In genomic region chr2:45115720-45116495, GRCm38 (mm10) we compare ENCODE assay signal across 8 mouse cellular contexts. TPM values are rescaled to one million over a fixed set of nuclear protein-coding genes. Genes with fewer than 3 reads are reported as not detected.
DNase-seq lines count a peak whose midpoint lies in the region; TF ChIP-seq lines count a peak whose summit lies in the region.

No protein-coding gene starts in this region.

- DNase-seq in CH12.LX (ENCODE audit: extremely low read depth) (no peak), MEL (ENCODE audit: low read depth, low spot score) (peak; percentile 50)
- peak; percentile 31 for DNase-seq in heart, postnatal 25 days (ENCODE audit: low spot score)
- peak; percentile 80 to 85 for DNase-seq in kidney, postnatal 4 days
- DNase-seq in testis, postnatal 14 days (ENCODE audit: low spot score), result peak; percentile 43
- no peak for DNase-seq in ovary, adult 18-20 months (ENCODE audit: low spot score)

- H3K27ac ChIP-seq in CH12.LX (ENCODE audit: insufficient read depth, low read depth) (peak overlapping the region; percentile 74), MEL (ENCODE audit: control insufficient read depth, low read depth, low read length) (peak overlapping the region; percentile 37), macrophage (peak overlapping the region; percentile 98)
- H3K27ac ChIP-seq in embryonic fibroblast, embryonic 13.5 days (ENCODE audit: insufficient read depth, low read length), result peak overlapping the region; percentile 60

- intact Hi-C loops in heart, postnatal 25 days (cut with DNase I), result loop anchor here (2.0 to 10.0 kb wide), 4 partner anchors 126 to 1326 kb away; no protein-coding TSS in a partner anchor

- H3K9me3 ChIP-seq in CH12.LX (replicated peaks; ENCODE audit: low read length) (no peaks in the 10 kb centered on the region), MEL (replicated peaks; ENCODE audit: insufficient read depth, low read length) (no peaks in the 10 kb centered on the region)

- peak overlapping the region; percentile 99 for H3K9ac ChIP-seq in CH12.LX (ENCODE audit: insufficient read depth, low read depth)
- H3K9ac ChIP-seq in MEL (ENCODE audit: control insufficient read depth, low read depth, low read length, poor library complexity, severe bottlenecking), result peak overlapping the region; percentile 82

- no peak; the same call in 1 of the 2 replicates for TF ChIP-seq EP300 in CH12.LX (IDR thresholded peaks at IDR 0.05; ENCODE audit: low read length)
- no peak for TF ChIP-seq EP300 in MEL (IDR thresholded peaks at IDR 0.05; ENCODE audit: low read depth in 1 of 2, low read length in 2 of 2)

- TF ChIP-seq POLR2A in CH12.LX (IDR thresholded peaks at IDR 0.05; ENCODE audit: low read depth, low read length), result no peak
- TF ChIP-seq POLR2A in MEL (IDR thresholded peaks at IDR 0.05; ENCODE audit: control insufficient read depth in 1 of 2, insufficient read depth in 1 of 2, low read depth in 1 of 2, low read length in 2 of 2, poor library complexity in 1 of 2), result no peak
- no peak for TF ChIP-seq POLR2A in embryonic fibroblast, embryonic 13.5 days (IDR thresholded peaks at IDR 0.05; ENCODE audit: low read depth, low read length)

- TF ChIP-seq RAD21 in CH12.LX (IDR thresholded peaks at IDR 0.05; ENCODE audit: low read depth, low read length) (no peak), MEL (IDR thresholded peaks at IDR 0.05; ENCODE audit: low read depth, low read length) (no peak)

- in situ Hi-C loops in CH12.LX (cut with MboI; ENCODE audit: low pct_ligation_motif_present, low pct_unique_long_range_greater_than_20kb, low sequenced_read_pairs), result loop anchor here (25.0 kb wide), 2 partner anchors 654 to 1321 kb away; no protein-coding TSS in a partner anchor

- H3K4me2 ChIP-seq in CH12.LX (ENCODE audit: insufficient read depth, low read depth, poor library complexity, severe bottlenecking), result peak overlapping the region; percentile 84

- WGBS in macrophage (ENCODE audit: missing documents), result 24% methylated on average over 20 of the region's 23 CpGs

- H3K79me2 ChIP-seq in CH12.LX (replicated peaks; ENCODE audit: control insufficient read depth, extremely low read depth, insufficient read depth, poor library complexity, severe bottlenecking) (peaks cover 23% of the 10 kb centered on the region), MEL (ENCODE audit: control insufficient read depth, insufficient read depth, low read length, poor library complexity) (peaks cover 14% of the 10 kb centered on the region), macrophage (ENCODE audit: inconsistent target) (peaks cover 64% of the 10 kb centered on the region)

- H3K27me3 ChIP-seq in CH12.LX (replicated peaks) (no peaks in the 10 kb centered on the region), MEL (ENCODE audit: control insufficient read depth in 1 of 2, insufficient read depth in 2 of 2, low read length in 2 of 2) (no peaks in the 10 kb centered on the region)

- H3K4me3 ChIP-seq in CH12.LX (replicated peaks in 1 of 3; ENCODE audit: low read depth in 2 of 3, low read length in 2 of 3, poor library complexity in 1 of 3) (peak overlapping the region; percentile 54 to 77 (median 67)), MEL (ENCODE audit: control insufficient read depth in 1 of 2, insufficient read depth in 1 of 2, low read depth in 2 of 2, low read length in 2 of 2) (peak overlapping the region; percentile 89 to 94), macrophage (ENCODE audit: inconsistent target) (peak overlapping the region; percentile 50)
- H3K4me3 ChIP-seq in embryonic fibroblast, embryonic 13.5 days (ENCODE audit: insufficient read depth, low read length), result peak overlapping the region; percentile 58

- TF ChIP-seq CTCF in CH12.LX (conservative IDR thresholded peaks at IDR 0.05 in 1 of 2, IDR thresholded peaks at IDR 0.05 in 1 of 2; ENCODE audit: low read depth in 2 of 2, low read length in 2 of 2) (no peak), MEL (IDR thresholded peaks at IDR 0.05 in 2 of 3, conservative IDR thresholded peaks at IDR 0.05 in 1 of 3; ENCODE audit: control insufficient read depth in 1 of 3, insufficient read depth in 1 of 3, low read depth in 2 of 3, low read length in 3 of 3, poor library complexity in 1 of 3, severe bottlenecking in 1 of 3) (no peak)
- no peak for TF ChIP-seq CTCF in embryonic fibroblast, embryonic 13.5 days (IDR thresholded peaks at IDR 0.05; ENCODE audit: borderline replicate concordance, insufficient read depth, low read length)

- H3K4me1 ChIP-seq in CH12.LX (ENCODE audit: control insufficient read depth in 1 of 2, insufficient read depth in 2 of 2), result peaks cover 2 to 36% of the 10 kb centered on the region in 2 experiments; a peak in 2 of 4 replicates
- peaks cover 2 to 3% of the 10 kb centered on the region in 2 experiments; a peak in 2 of 4 replicates for H3K4me1 ChIP-seq in MEL (ENCODE audit: control insufficient read depth in 1 of 2, insufficient read depth in 2 of 2, low read length in 2 of 2)
- no peaks in the 10 kb centered on the region; the same call in 1 of the 2 replicates for H3K4me1 ChIP-seq in embryonic fibroblast, embryonic 13.5 days (ENCODE audit: control insufficient read depth, insufficient read depth, low read length)

- dilution Hi-C loops in CH12.LX (cut with MboI; ENCODE audit: extremely low pct_ligation_motif_present, extremely low pct_unique_long_range_greater_than_20kb, low sequenced_read_pairs), result no loop called here

- no peaks in the 10 kb centered on the region for H3K36me3 ChIP-seq in CH12.LX (replicated peaks in 1 of 2; ENCODE audit: control insufficient read depth in 1 of 2, insufficient read depth in 1 of 2, low read length in 1 of 2)
- H3K36me3 ChIP-seq in MEL (ENCODE audit: control insufficient read depth in 1 of 2, insufficient read depth in 2 of 2, low read length in 2 of 2), result peaks cover 0 to 2% of the 10 kb centered on the region in 2 experiments; a peak in 2 of 4 replicates
- H3K36me3 ChIP-seq in macrophage (ENCODE audit: inconsistent target), result no peaks in the 10 kb centered on the region

TF ChIP-seq in CH12.LX, 34 proteins besides CTCF, POLR2A, EP300 and RAD21:
- TF ChIP-seq CHD2 (IDR thresholded peaks at IDR 0.05; ENCODE audit: low read length), result peak; percentile 59
- no peak for TF ChIP-seq MAX (IDR thresholded peaks at IDR 0.05; ENCODE audit: low read length)
- TF ChIP-seq MXI1 (IDR thresholded peaks at IDR 0.05; ENCODE audit: low read depth, low read length), result 0 out of 2 replicates have a peak, but pooled peaks have one; percentile 7
- TF ChIP-seq ZNF384 (IDR thresholded peaks at IDR 0.05; ENCODE audit: low read depth, low read length), result peak; percentile 37; the same call in 1 of the 2 replicates
- peak; percentile 43 for TF ChIP-seq SIN3A (IDR thresholded peaks at IDR 0.05; ENCODE audit: low read length)
- 0 out of 2 replicates have a peak, but pooled peaks have one; percentile 35 for TF ChIP-seq MYC (IDR thresholded peaks at IDR 0.05; ENCODE audit: low read depth, low read length)
- 0 out of 2 replicates have a peak, but pooled peaks have one; percentile 5 for TF ChIP-seq NELFE (IDR thresholded peaks at IDR 0.05; ENCODE audit: low read depth, low read length)
- TF ChIP-seq JUN (IDR thresholded peaks at IDR 0.05; ENCODE audit: insufficient read depth, low read depth, low read length), result no peak
- TF ChIP-seq MAFK (IDR thresholded peaks at IDR 0.05; ENCODE audit: insufficient replicate concordance, low read length), result 0 out of 2 replicates have a peak, but pooled peaks have one; percentile 12

TF ChIP-seq in MEL, 35 proteins besides CTCF, POLR2A, EP300 and RAD21:
- 0 out of 2 replicates have a peak, but pooled peaks have one; percentile 49 for TF ChIP-seq MXI1 (IDR thresholded peaks at IDR 0.05; ENCODE audit: low read depth, low read length)
- no peak for TF ChIP-seq GABPA (IDR thresholded peaks at IDR 0.05; ENCODE audit: low read depth, low read length)
TF ChIP-seq in MEL: peak in this region for 1.

RNA-seq across cellular contexts. Expression of gene Zeb2, which starts 1.3 kb away (rescaled TPM):
- total RNA-seq in CH12.LX (2012; rRNA removed) (20.6 and 25.8 TPM in 2 replicates), CH12.LX (2014; rRNA removed) (12.9 and 13.2 TPM in 2 replicates), MEL (2012; rRNA removed) (12.9 and 14.8 TPM in 2 replicates)
- polyA plus RNA-seq in CH12.LX (2012; ENCODE audit: insufficient read length, low read depth) (20.8 and 21.1 TPM in 2 replicates), MEL (2012; ENCODE audit: insufficient read depth in 1 of 2, insufficient read length in 2 of 2, low read depth in 1 of 2, low replicate concordance in 2 of 2, missing spikeins in 1 of 2) (10 to 100 TPM in 1 of 2 experiments, not detected in 1; 12.8 TPM), macrophage (2018) (134 to 164 TPM (median 138 TPM) in 3 replicates)
- 66.5 and 73.5 TPM in 2 replicates for polyA plus RNA-seq in embryonic fibroblast, embryonic 13.5 days (2011; ENCODE audit: insufficient read length, low read depth, missing spikeins)
- total RNA-seq in heart, postnatal 25 days (2021), result 10 to 100 TPM; 57.4 to 60.3 TPM
- total RNA-seq in macrophage (2018; cell fraction: chromatin; rRNA removed), result 1,000 to 10,000 TPM; 2,413 to 6,939 (median 3,772) TPM
- 100 to 1,000 TPM; 305 to 558 (median 425) TPM for total RNA-seq in macrophage (2018; cell fraction: cytosol; rRNA removed)
- 1,000 to 10,000 TPM; 1,334 to 4,677 (median 2,196) TPM for total RNA-seq in macrophage (2018; cell fraction: nucleus; rRNA removed)

Comparison
In these comparisons a context has a peak if more than half of its experiments do, and no peak if none do; other contexts are left out.
1. DNase-seq: peak in MEL (single experiment), heart, postnatal 25 days (single experiment), kidney, postnatal 4 days (2 of 2) and testis, postnatal 14 days (single experiment); none in CH12.LX (single experiment) and ovary, adult 18-20 months (single experiment).
2. H3K27ac ChIP-seq: peak in every context shown above with its lines; median percentile 98 in macrophage; 74 in CH12.LX; 60 in embryonic fibroblast, embryonic 13.5 days; 37 in MEL.
3. Of the 35 proteins assayed by ChIP-seq in both MEL and CH12.LX: peak only in MEL: none; only in CH12.LX: CHD2, MAFK, MYC, NELFE, SIN3A and ZNF384; in both: MXI1; in neither: 28.
4. Peak in every context shown above with its lines, with median percentiles within 50 percentile points of each other: H3K4me3 ChIP-seq.